Mouse (Mus musculus) thymus, adult 18-20 months (tissue): ENCODE results near the gene Map4k1.
A peak's percentile ranks its signal among the peaks of the same experiment; 100 is the strongest.

Source experiments
- DNase-seq, 2 experiments: peaks; one replicate each; pipeline ENCODE4 v3.0.0; 2022; ENCODE audit warnings: mixed read lengths in 2 of 2

Gene Map4k1

GRCm38 (mm10) chr7:29029690-29030656, 48.1 kb downstream of the Map4k1 start:
- DNase-seq = no peak

- DNase-seq = no peak
Observed at GRCm38 (mm10) chr7:29031641-29032040, 49.8 kb downstream of the Map4k1 start.

DNA sequence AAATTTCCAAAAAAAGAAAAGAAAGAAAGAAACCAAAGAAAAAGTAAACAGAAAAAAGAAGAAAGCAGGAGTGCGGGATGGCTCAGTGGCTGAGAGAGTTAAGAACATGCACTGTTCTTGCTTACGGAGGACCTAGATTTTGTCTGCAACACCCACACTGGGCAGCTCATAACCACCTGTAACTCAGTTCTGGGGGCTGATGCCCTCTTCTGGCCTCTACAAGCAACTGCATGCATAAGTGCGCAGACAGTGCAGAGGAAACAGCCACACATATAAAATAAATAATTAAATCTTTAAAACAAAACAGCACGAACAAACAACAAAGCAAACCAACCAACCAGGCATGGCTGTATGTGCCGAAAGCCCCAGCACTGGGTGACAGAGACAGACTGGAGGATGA, 50.8 kb downstream of the Map4k1 start:
- DNase-seq = no peak

DNA sequence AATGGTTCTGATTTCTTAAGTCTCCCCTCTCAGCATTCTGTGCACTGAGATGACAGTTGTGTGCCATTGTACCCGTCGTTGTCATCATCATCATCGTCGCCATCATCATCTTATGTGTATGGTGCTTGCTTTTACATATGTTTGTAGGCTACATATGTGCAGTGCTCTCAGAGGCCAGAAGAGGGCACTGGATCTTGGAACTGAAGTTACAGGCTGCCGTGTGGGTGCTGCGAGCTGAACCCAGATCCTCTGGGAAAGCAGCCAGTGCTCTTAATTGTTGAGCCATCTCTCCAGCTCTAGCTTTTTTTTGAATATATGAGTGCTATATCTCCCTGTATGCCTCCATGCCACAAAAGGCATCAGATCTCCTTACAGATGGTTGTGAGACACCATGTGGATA, 55.4 kb downstream of the Map4k1 start:
- DNase-seq = no peak

GRCm38 (mm10) chr7:29039604-29039984, 57.7 kb downstream of the Map4k1 start:
- DNase-seq = peak; percentile 47 to 71

DNA sequence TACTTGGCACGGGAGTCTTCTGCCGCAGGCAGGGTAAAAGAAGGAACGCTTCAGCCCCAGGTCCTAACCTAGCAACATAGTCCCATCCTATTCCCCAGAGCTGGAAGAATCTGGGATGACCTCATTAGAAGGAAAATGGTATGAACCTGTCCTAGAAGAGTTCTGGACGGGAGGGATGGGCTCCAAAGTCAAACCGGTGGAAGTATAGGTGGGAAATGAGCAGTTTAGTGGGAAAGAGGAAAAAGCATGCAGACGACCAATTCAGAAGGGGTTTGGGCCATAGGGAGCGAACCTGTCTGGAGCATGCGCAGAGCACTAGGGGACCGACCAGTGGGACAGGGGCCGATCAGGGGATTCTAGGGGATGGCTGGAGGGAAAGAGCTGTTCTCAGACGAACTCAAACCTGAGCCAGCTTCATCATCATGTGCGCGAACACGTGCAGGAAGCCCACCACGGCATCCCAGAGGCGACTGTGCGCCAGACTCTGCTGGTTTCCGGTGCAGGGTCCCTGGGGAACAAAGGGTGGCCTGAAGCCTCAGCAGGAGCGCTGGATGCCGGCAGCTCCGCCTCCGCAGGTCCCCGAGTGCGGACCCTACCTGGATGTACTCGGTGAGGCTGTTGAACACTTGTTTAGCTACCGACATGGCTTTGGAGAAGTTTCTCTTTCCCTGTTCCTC, 58.3 kb downstream of the Map4k1 start:
- peak; percentile 14 to 32 for DNase-seq

- no peak for DNase-seq
Observed at GRCm38 (mm10) chr7:29041194-29041593, 59.3 kb downstream of the Map4k1 start.

- DNase-seq = no peak
Observed at GRCm38 (mm10) chr7:29043016-29043673, 61.3 kb downstream of the Map4k1 start.

GRCm38 (mm10) chr7:29043674-29044057, 61.8 kb downstream of the Map4k1 start:
- DNase-seq = no peak

GRCm38 (mm10) chr7:29044302-29044701, 62.5 kb downstream of the Map4k1 start:
- no peak for DNase-seq

DNA sequence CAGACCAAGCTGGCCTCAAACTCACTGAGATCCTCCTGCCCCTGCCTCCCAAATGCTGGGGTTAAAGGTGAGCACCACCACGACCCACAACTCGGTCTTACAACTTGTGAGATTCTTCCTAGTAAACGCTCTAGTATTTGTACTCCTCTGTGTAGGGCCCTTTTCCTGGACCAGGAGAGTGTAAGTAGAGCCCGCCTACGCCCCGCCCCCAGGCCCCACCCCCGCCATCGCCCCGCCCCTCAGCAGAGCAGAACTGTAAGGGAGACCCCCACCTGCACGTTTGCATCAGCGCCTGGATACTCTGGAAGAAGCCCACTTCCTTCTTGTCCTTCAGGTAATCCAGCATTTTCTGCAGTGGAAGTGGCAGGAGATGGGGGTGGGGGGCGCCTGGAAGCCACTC, 64.7 kb downstream of the Map4k1 start:
- DNase-seq = no peak

- no peak for DNase-seq
Observed at GRCm38 (mm10) chr7:29048070-29048469, 66.2 kb downstream of the Map4k1 start.

GRCm38 (mm10) chr7:29048615-29049014, 66.8 kb downstream of the Map4k1 start:
- no peak for DNase-seq

DNA sequence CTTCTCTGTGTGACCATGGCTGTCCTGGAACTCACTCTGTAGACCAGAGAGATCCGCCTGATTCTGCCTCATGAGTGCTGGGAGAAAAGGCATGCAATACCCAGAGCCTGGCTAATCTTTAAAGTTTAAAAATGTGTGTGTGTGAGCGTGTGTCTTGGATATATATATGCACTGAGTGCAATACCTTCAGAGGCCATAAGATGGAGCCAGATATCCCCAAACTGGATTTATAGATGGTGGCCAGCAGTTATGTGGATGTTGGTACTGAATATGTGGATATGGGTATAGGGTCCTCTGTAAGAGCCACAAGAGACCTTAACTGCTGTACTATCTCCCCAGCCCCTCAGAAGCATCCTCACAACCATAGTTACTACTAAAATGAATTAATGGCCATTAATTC, 68.9 kb downstream of the Map4k1 start:
- DNase-seq = no peak

- no peak for DNase-seq
Observed at GRCm38 (mm10) chr7:29052821-29053220, 71.0 kb downstream of the Map4k1 start.
